Mouse (Mus musculus): ENCODE results near the gene Bcl2. TPM values are rescaled to one million over a fixed set of nuclear protein-coding genes. Genes with fewer than 3 reads are reported as not detected.
"Not testable (repeated sequence)": the region's sequence is repeated elsewhere in the genome, so short reads cannot be mapped to it uniquely, and the experiment has no call there.

The Bcl2 gene
- polyA plus RNA-seq, 1 experiment from 2014 or later = 23.4 TPM

DNA sequence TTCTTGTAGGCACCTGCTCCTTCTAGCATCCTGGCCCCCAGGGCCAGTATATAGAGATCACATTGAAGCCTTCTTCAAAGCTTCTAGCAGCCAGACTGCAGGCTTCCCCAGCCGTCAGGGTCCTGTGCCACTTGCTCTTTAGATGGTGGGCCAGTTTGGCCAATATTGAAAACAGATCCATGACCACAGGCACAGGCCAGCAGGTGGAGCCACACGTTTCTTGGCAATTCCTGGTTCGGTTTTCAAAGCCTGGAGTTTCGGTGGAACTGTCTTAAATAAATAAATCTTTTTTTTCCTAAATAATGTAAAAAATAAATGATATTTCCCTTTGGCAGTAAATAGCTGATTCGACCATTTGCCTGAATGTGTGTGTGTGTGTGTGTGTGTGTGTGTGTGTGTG is 171.3 kb downstream of the Bcl2 start:
- ATAC-seq (ENCODE audit: insufficient number of reproducible peaks, low FRiP score, low TSS enrichment, low read depth) = no peak
- H3K27ac ChIP-seq (replicated peaks) = no peak overlapping the region
- no peaks in the 10 kb centered on the region for H3K9me3 ChIP-seq (replicated peaks)
- 32% methylated on average over 5 of the region's 5 CpGs for WGBS
- no peak overlapping the region for H3K9ac ChIP-seq
- no peaks in the 10 kb centered on the region for H3K27me3 ChIP-seq
- no peak overlapping the region for H3K4me3 ChIP-seq (replicated peaks)
- H3K4me2 ChIP-seq (replicated peaks) = no peak overlapping the region
- H3K4me1 ChIP-seq = no peaks in the 10 kb centered on the region
- no peaks in the 10 kb centered on the region for H3K36me3 ChIP-seq

DNA sequence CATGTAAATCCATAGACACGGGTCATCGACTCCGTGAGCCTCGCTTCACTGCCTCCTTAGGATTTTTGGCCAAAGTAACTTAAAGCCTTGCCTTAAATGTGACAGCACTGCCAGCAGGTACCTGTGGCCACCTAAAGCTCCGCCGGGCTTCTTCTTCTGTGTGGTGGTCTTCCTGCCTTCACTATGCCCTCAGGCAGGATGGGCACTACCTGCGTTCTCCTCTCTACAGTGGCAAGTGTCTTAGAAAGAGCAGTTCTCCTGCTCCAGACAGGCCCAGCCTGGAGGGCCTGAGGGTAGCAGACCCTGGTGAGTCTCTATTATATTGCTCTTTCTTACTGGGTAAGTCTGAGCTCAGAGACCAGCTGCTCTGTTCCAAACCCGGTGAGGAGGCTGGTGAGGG is 172.2 kb downstream of the Bcl2 start:
- WGBS = 75% methylated on average over 8 of the region's 8 CpGs
- Histone ChIP-seq H3K4me1 (no peaks in the 10 kb centered on the region), H3K4me2 (replicated peaks) (no peak overlapping the region), H3K4me3 (replicated peaks) (no peak overlapping the region), H3K27me3 (no peaks in the 10 kb centered on the region), H3K9ac (no peak overlapping the region), H3K27ac (replicated peaks) (no peak overlapping the region), H3K9me3 (replicated peaks) (no peaks in the 10 kb centered on the region), H3K36me3 (no peaks in the 10 kb centered on the region)
- no peak for ATAC-seq (ENCODE audit: insufficient number of reproducible peaks, low FRiP score, low TSS enrichment, low read depth)

DNA sequence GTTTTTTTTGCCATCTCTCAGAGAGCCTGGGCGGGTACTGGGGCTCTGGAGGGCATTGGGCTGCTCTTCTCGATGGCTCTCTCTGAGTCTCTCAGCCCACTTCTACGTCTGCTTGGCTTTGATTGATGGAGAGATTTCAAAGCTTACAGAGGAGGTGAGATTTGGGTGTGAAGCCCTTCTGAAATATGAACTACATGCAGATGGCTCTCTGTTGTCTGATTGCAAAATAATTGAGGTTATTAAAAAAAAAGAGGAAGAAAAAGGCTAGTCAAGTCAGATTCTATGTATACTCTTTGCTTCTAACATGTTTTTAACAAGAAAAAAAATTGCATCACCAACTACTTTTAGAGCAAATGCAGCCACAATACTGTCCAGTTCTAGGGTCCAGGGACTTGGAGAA is 173.9 kb downstream of the Bcl2 start:
- Histone ChIP-seq H3K9ac (no peak overlapping the region), H3K4me2 (replicated peaks) (no peak overlapping the region), H3K9me3 (replicated peaks) (no peaks in the 10 kb centered on the region), H3K27ac (replicated peaks) (no peak overlapping the region), H3K36me3 (no peaks in the 10 kb centered on the region), H3K27me3 (no peaks in the 10 kb centered on the region), H3K4me1 (no peaks in the 10 kb centered on the region), H3K4me3 (replicated peaks) (no peak overlapping the region)
- WGBS = 61% methylated on average over 3 of the region's 3 CpGs
- ATAC-seq (ENCODE audit: insufficient number of reproducible peaks, low FRiP score, low TSS enrichment, low read depth) = no peak

DNA sequence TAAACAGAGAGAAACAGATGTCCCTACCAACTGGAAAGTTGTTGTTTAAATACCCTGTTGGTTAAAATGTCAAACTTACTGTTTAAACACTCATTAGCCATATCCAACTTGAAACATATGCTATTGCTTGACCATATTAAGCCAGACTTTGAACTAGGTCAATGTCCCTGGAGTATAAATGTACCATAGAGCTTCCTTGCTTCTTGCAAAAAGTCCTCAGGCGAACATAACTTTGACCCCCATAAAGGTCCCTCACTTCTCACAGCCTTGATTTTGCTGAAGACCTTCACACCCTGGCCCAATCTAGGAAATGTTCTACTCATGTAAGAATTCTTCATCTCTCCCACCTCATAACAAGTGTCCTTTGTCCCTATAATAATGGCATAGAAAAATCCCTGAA is 175.0 kb downstream of the Bcl2 start:
- H3K27me3 ChIP-seq = no peaks in the 10 kb centered on the region
- no peak overlapping the region for H3K4me2 ChIP-seq (replicated peaks)
- H3K4me3 ChIP-seq (replicated peaks) = no peak overlapping the region
- no peaks in the 10 kb centered on the region for H3K9me3 ChIP-seq (replicated peaks)
- no peaks in the 10 kb centered on the region for H3K36me3 ChIP-seq
- no peaks in the 10 kb centered on the region for H3K4me1 ChIP-seq
- no peak overlapping the region for H3K27ac ChIP-seq (replicated peaks)
- 70% methylated on average over 1 of the region's 1 CpGs for WGBS
- ATAC-seq (ENCODE audit: insufficient number of reproducible peaks, low FRiP score, low TSS enrichment, low read depth) = no peak
- no peak overlapping the region for H3K9ac ChIP-seq

DNA sequence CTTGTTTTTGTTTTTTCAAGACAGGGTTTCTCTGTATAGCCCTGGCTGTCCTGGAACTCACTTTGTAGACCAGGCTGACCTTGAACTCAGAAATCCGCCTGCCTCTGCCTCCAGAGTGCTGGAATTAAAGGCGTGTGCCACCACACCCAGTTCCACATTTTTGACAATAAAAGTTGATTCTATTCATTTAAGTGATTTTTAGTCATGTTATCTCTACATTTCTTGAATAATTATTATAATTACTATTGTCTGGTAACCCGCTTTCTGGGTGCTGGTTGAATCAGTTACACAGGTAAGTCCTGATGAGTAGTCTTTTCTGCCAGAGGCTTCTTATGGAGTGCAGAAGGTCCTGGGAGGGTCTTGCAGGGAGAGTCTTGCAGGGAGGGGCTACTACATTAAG is 179.2 kb downstream of the Bcl2 start:
- H3K27ac ChIP-seq (replicated peaks); H3K4me3 ChIP-seq (replicated peaks); H3K27me3 ChIP-seq; H3K9me3 ChIP-seq (replicated peaks); H3K4me1 ChIP-seq; H3K4me2 ChIP-seq (replicated peaks); H3K9ac ChIP-seq; ATAC-seq (ENCODE audit: insufficient number of reproducible peaks, low FRiP score, low TSS enrichment, low read depth); H3K36me3 ChIP-seq: not testable (repeated sequence)
- 88% methylated on average over 3 of the region's 3 CpGs for WGBS

DNA sequence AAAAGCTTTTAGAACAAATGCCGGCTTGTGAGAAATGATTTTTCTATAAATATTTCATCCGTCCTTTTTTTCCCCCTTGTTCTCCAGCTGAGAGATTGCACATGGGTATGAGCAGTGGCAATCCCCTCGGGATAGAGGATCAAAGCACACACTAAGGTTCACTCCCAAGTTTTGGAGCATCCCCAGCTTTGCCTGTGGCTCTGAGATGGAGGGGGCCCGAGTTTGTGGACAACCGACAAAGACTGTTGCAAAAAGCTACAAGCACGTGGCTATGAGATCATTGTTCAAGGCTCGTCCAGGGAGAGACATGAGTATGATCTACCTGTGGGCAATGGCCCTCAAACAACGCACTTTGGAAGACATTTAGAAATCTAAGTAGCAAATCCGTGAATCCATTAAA is 184.5 kb downstream of the Bcl2 start:
- Histone ChIP-seq H3K4me2 (replicated peaks) (no peak overlapping the region), H3K9me3 (replicated peaks) (no peaks in the 10 kb centered on the region), H3K4me3 (replicated peaks) (no peak overlapping the region), H3K9ac (no peak overlapping the region), H3K4me1 (no peaks in the 10 kb centered on the region), H3K27ac (replicated peaks) (no peak overlapping the region), H3K27me3 (no peaks in the 10 kb centered on the region), H3K36me3 (no peaks in the 10 kb centered on the region)
- WGBS = 62% methylated on average over 9 of the region's 9 CpGs
- ATAC-seq (ENCODE audit: insufficient number of reproducible peaks, low FRiP score, low TSS enrichment, low read depth) = no peak

DNA sequence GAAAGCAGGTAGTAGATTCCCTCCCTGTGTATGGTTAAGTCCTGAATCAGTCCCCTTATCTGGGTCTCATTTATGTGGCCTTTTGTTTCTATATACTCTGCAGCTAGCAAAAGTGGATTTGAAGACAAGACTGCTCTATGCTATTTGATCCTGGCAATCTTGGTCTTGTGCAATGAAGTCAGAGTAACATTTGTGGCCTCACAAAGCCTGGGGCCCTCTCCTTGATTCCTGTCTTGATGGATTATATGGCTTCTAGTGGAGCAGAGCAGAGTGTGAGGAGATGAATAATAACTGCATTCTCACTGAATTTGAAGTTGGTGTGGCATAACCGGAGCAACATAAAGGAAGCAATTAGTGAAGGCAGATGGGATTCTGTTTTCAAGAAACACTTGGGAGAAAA is 186.5 kb downstream of the Bcl2 start:
- Histone ChIP-seq H3K4me3 (replicated peaks) (no peak overlapping the region), H3K27me3 (no peaks in the 10 kb centered on the region), H3K36me3 (no peaks in the 10 kb centered on the region), H3K4me1 (0 out of 2 replicates have a peak, but pooled peaks cover 2% of the 10 kb centered on the region), H3K27ac (replicated peaks) (no peak overlapping the region), H3K4me2 (replicated peaks) (no peak overlapping the region), H3K9me3 (replicated peaks) (no peaks in the 10 kb centered on the region), H3K9ac (no peak overlapping the region)
- 47% methylated on average over 1 of the region's 1 CpGs for WGBS
- ATAC-seq (ENCODE audit: insufficient number of reproducible peaks, low FRiP score, low TSS enrichment, low read depth) = no peak

DNA sequence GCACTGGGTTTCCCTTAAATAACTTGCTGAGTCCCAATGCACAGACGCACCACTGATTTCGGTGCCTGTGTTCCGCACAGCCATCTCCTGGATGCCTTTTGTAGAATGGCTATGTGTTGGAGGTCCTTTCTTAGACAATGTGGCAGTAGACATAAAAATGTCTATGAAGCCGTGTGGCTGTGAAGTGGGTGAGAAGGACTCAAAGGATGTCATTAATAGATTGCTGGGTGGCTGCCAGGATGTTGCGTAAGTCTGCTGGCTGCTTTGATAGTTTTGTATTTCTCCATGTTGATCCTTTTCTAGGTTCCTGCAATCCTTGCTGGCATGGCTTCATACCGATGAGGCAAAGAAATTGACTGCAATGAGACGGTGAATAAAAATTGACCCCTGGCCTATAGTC is 187.3 kb downstream of the Bcl2 start:
- H3K36me3 ChIP-seq = no peaks in the 10 kb centered on the region
- no peak overlapping the region for H3K9ac ChIP-seq
- H3K4me1 ChIP-seq = 0 out of 2 replicates have a peak, but pooled peaks cover 5% of the 10 kb centered on the region
- WGBS = 72% methylated on average over 7 of the region's 7 CpGs
- H3K4me3 ChIP-seq (replicated peaks) = no peak overlapping the region
- H3K9me3 ChIP-seq (replicated peaks) = no peaks in the 10 kb centered on the region
- H3K27ac ChIP-seq (replicated peaks) = no peak overlapping the region
- ATAC-seq (ENCODE audit: insufficient number of reproducible peaks, low FRiP score, low TSS enrichment, low read depth) = no peak
- H3K27me3 ChIP-seq = no peaks in the 10 kb centered on the region
- H3K4me2 ChIP-seq (replicated peaks) = no peak overlapping the region

DNA sequence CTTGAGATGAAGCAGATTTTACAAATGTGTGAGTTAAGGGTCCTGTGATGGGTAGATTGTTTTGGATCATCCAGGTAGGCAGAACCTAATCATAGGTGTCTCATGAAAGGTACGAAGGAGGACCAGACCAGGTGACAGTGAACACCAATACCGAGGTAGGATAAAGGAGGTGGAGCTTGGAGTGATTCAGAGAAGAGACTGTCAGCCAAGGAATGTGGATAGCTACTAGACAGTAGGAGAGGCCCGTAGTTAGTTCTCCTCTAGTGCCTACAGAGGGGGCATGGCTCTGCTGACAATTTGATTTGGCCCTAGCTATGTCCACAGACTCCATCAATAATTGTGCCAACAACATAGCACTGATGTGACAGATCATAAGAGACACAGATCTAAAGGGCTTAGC is 188.0 kb downstream of the Bcl2 start:
- 77% methylated on average over 3 of the region's 3 CpGs for WGBS
- no peak overlapping the region for H3K27ac ChIP-seq (replicated peaks)
- no peak overlapping the region for H3K4me3 ChIP-seq (replicated peaks)
- no peaks in the 10 kb centered on the region for H3K27me3 ChIP-seq
- H3K9ac ChIP-seq = no peak overlapping the region
- H3K4me1 ChIP-seq = 0 out of 2 replicates have a peak, but pooled peaks cover 5% of the 10 kb centered on the region
- ATAC-seq (ENCODE audit: insufficient number of reproducible peaks, low FRiP score, low TSS enrichment, low read depth) = no peak
- no peaks in the 10 kb centered on the region for H3K36me3 ChIP-seq
- no peak overlapping the region for H3K4me2 ChIP-seq (replicated peaks)
- no peaks in the 10 kb centered on the region for H3K9me3 ChIP-seq (replicated peaks)

DNA sequence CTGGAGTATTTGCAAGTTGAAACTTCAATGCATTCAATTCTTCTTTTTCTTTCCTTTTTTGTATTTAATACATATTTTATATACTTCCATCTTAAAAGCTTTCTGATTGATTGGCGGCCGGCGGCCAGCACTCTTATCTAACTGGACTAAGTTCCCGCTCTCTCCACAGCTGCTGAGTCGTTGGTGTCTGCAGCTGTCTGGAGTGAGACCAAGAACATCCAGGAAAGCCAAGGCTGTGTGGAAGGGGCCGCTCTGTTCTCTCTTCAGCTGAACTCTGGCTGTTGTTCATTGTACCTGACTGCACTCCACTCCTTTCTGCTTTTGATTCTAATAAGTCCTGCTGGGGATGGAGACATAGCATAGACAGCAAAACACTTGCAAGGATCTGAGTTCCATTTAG is 190.3 kb downstream of the Bcl2 start:
- H3K9me3 ChIP-seq (replicated peaks) = no peaks in the 10 kb centered on the region
- H3K4me1 ChIP-seq = 0 out of 2 replicates have a peak, but pooled peaks cover 5% of the 10 kb centered on the region
- H3K27me3 ChIP-seq = no peaks in the 10 kb centered on the region
- no peak overlapping the region for H3K4me2 ChIP-seq (replicated peaks)
- H3K9ac ChIP-seq = no peak overlapping the region
- WGBS = 76% methylated on average over 6 of the region's 6 CpGs
- H3K27ac ChIP-seq (replicated peaks) = no peak overlapping the region
- no peaks in the 10 kb centered on the region for H3K36me3 ChIP-seq
- ATAC-seq (ENCODE audit: insufficient number of reproducible peaks, low FRiP score, low TSS enrichment, low read depth) = no peak
- H3K4me3 ChIP-seq (replicated peaks) = no peak overlapping the region

DNA sequence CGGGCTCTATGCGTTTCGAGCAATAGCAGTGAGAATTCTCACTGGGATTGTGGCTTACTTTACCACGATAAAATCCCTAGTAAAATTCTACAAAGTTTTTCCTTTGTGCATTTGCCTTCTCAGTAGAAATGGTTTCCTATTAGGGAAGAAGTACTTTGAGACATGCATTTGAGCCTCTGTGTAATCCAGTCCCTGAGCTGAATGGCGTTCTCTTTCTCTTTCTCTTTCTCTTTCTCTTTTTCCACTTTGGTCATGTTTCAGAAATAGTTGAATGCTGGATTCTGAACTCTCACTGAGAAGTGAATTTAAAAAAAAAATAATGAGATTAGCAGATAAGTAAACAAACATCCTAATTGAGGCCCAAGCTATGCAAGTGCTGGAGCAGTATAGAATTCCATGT is 191.1 kb downstream of the Bcl2 start:
- no peak overlapping the region for H3K27ac ChIP-seq (replicated peaks)
- H3K4me2 ChIP-seq (replicated peaks) = no peak overlapping the region
- H3K27me3 ChIP-seq = no peaks in the 10 kb centered on the region
- WGBS = 57% methylated on average over 5 of the region's 5 CpGs
- H3K9me3 ChIP-seq (replicated peaks) = no peaks in the 10 kb centered on the region
- H3K4me3 ChIP-seq (replicated peaks) = no peak overlapping the region
- H3K9ac ChIP-seq = no peak overlapping the region
- no peaks in the 10 kb centered on the region for H3K36me3 ChIP-seq
- H3K4me1 ChIP-seq = 0 out of 2 replicates have a peak, but pooled peaks cover 5% of the 10 kb centered on the region
- no peak for ATAC-seq (ENCODE audit: insufficient number of reproducible peaks, low FRiP score, low TSS enrichment, low read depth)

DNA sequence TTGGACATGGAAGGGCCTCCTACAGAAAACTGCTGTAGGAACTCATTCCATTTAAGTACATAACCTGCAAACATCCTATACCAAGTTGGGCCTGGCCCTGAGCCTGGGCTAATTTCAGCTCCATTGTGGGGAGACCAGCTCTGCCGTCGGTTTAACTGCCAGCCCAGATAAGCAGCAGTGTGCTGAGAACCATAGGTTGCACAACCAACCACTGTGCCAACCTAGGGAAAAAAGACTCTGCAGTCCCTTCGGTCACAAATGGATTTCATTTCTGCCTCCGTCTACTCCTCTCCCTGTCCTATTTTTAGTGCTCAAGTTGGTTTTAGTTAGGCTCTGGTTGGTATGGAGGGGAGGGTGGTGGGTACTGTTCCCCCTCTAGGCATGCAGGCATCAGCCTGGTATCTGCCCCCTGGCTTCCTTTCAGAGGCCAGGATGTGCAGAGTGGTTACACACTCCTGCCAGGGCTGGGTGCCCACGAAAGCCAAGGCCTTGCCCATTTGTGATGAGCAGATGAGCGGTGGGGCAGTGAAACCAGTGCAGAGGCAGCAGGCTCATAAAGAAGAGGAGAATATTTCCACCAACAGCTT is 196.4 kb downstream of the Bcl2 start:
- 0 out of 2 replicates have a peak, but pooled peaks have one; percentile 47 for ATAC-seq (ENCODE audit: insufficient number of reproducible peaks, low FRiP score, low TSS enrichment, low read depth)
- Histone ChIP-seq H3K36me3 (no peaks in the 10 kb centered on the region), H3K4me2 (replicated peaks) (no peak overlapping the region)

More for the DNA sequence above, 196.4 kb downstream of the Bcl2 start:
- H3K9me3 ChIP-seq (replicated peaks) = no peaks in the 10 kb centered on the region
- no peak overlapping the region for H3K9ac ChIP-seq
- no peak overlapping the region for H3K4me3 ChIP-seq (replicated peaks)
- H3K27me3 ChIP-seq = no peaks in the 10 kb centered on the region
- WGBS = 61% methylated on average over 6 of the region's 6 CpGs
- 0 out of 2 replicates have a peak, but pooled peaks cover 8% of the 10 kb centered on the region for H3K4me1 ChIP-seq
- H3K27ac ChIP-seq (replicated peaks) = no peak overlapping the region
